Mouse (Mus musculus): ENCODE measurements around the gene Vav2. TPM values are rescaled to one million over a fixed set of nuclear protein-coding genes. Genes with fewer than 3 reads are reported as not detected.

Vav2 gene
- polyA plus RNA-seq, 1 experiment from 2014 or later = 36.7 TPM

- H3K27me3 ChIP-seq = no peaks in the 10 kb centered on the region
- ChIA-PET CTCF (no interaction called here), POLR2A (no interaction called here)
- no peak for TF ChIP-seq CTCF (IDR thresholded peaks at IDR 0.05)
- in situ Hi-C loops (cut with MboI; ENCODE audit: low pct_unique_long_range_greater_than_20kb) = no loop called here
- ATAC-seq (no peak), DNase-seq (ENCODE audit: low read depth, low spot score) (no peak)
These were observed 76.5 kb downstream of the Vav2 start for GRCm38 (mm10) chr2:27350371-27350770.

- ChIA-PET POLR2A (no interaction called here), CTCF (interaction anchor here (1.2 kb wide), 1 partner anchor 9 kb away, joined by 3 read pairs; no protein-coding TSS in a partner anchor)
- in situ Hi-C loops (cut with MboI; ENCODE audit: low pct_unique_long_range_greater_than_20kb) = no loop called here
- DNase-seq (ENCODE audit: low read depth, low spot score) (no peak), ATAC-seq (no peak)
- TF ChIP-seq CTCF (IDR thresholded peaks at IDR 0.05) = no peak
- H3K27me3 ChIP-seq = no peaks in the 10 kb centered on the region
These were observed 82.8 kb downstream of the Vav2 start for GRCm38 (mm10) chr2:27343984-27344453.

- no peak for ATAC-seq
- in situ Hi-C loops (cut with MboI; ENCODE audit: low pct_unique_long_range_greater_than_20kb) = no loop called here
- no peak for DNase-seq (ENCODE audit: low read depth, low spot score)
- H3K27me3 ChIP-seq = no peaks in the 10 kb centered on the region
- ChIA-PET POLR2A (no interaction called here), CTCF (no interaction called here)
- TF ChIP-seq CTCF (IDR thresholded peaks at IDR 0.05) = no peak
These were observed 86.2 kb downstream of the Vav2 start for GRCm38 (mm10) chr2:27340682-27341081.

GRCm38 (mm10) chr2:27339051-27339450 is 87.8 kb downstream of the Vav2 start:
- ATAC-seq (no peak), DNase-seq (ENCODE audit: low read depth, low spot score) (no peak)
- ChIA-PET POLR2A (no interaction called here), CTCF (interaction anchor here (1.0 kb wide), 1 partner anchor 28 kb away, joined by 3 read pairs; no protein-coding TSS in a partner anchor)
- in situ Hi-C loops (cut with MboI; ENCODE audit: low pct_unique_long_range_greater_than_20kb) = no loop called here
- TF ChIP-seq CTCF (IDR thresholded peaks at IDR 0.05) = no peak
- H3K27me3 ChIP-seq = no peaks in the 10 kb centered on the region

- ATAC-seq (no peak), DNase-seq (ENCODE audit: low read depth, low spot score) (no peak)
- CTCF ChIA-PET = no interaction called here
- POLR2A ChIA-PET = no interaction called here
- no peaks in the 10 kb centered on the region for H3K27me3 ChIP-seq
- TF ChIP-seq CTCF (IDR thresholded peaks at IDR 0.05) = no peak
- in situ Hi-C loops (cut with MboI; ENCODE audit: low pct_unique_long_range_greater_than_20kb) = no loop called here
These were observed 89.6 kb downstream of the Vav2 start for GRCm38 (mm10) chr2:27337261-27337660.

- ChIA-PET POLR2A (no interaction called here), CTCF (no interaction called here)
- in situ Hi-C loops (cut with MboI; ENCODE audit: low pct_unique_long_range_greater_than_20kb) = no loop called here
- no peak for TF ChIP-seq CTCF (IDR thresholded peaks at IDR 0.05)
- DNase-seq (ENCODE audit: low read depth, low spot score) = no peak
- no peak for ATAC-seq
- no peaks in the 10 kb centered on the region for H3K27me3 ChIP-seq
These were observed 90.2 kb downstream of the Vav2 start for GRCm38 (mm10) chr2:27336600-27336999.

- TF ChIP-seq CTCF (IDR thresholded peaks at IDR 0.05) = no peak
- no peak for ATAC-seq
- in situ Hi-C loops (cut with MboI; ENCODE audit: low pct_unique_long_range_greater_than_20kb) = no loop called here
These were observed 92.0 kb downstream of the Vav2 start for GRCm38 (mm10) chr2:27334816-27335215.

GRCm38 (mm10) chr2:27331560-27331959 is 95.3 kb downstream of the Vav2 start:
- CTCF ChIA-PET = interaction anchor here (1.0 kb wide), 1 partner anchor 107 kb away, joined by 4 read pairs; no protein-coding TSS in a partner anchor
- in situ Hi-C loops (cut with MboI; ENCODE audit: low pct_unique_long_range_greater_than_20kb) = no loop called here
- TF ChIP-seq CTCF (IDR thresholded peaks at IDR 0.05) = no peak
- POLR2A ChIA-PET = interaction anchor here (1.0 kb wide), 1 partner anchor 17 kb away, joined by 3 read pairs; no protein-coding TSS in a partner anchor
- no peak for ATAC-seq
- no peaks in the 10 kb centered on the region for H3K27me3 ChIP-seq
- DNase-seq (ENCODE audit: low read depth, low spot score) = no peak

More at GRCm38 (mm10) chr2:27334816-27335215, 92.0 kb downstream of the Vav2 start:
- H3K27me3 ChIP-seq = no peaks in the 10 kb centered on the region
- DNase-seq (ENCODE audit: low read depth, low spot score) = no peak
- ChIA-PET POLR2A (interaction anchor here (1.0 kb wide), 1 partner anchor 17 kb away, joined by 3 read pairs; no protein-coding TSS in a partner anchor), CTCF (no interaction called here)

GRCm38 (mm10) chr2:27330446-27330845 is 96.4 kb downstream of the Vav2 start:
- ATAC-seq = no peak
- no peak for DNase-seq (ENCODE audit: low read depth, low spot score)
- CTCF ChIA-PET = interaction anchor here (1.3 kb wide), 1 partner anchor 98 kb away, joined by 4 read pairs; no protein-coding TSS in a partner anchor
- POLR2A ChIA-PET = interaction anchor here (0.9 to 1.5 kb wide), 2 partner anchors 12 to 16 kb away, joined by 3 read pairs; no protein-coding TSS in a partner anchor
- no peaks in the 10 kb centered on the region for H3K27me3 ChIP-seq
- no peak for TF ChIP-seq CTCF (IDR thresholded peaks at IDR 0.05)
- in situ Hi-C loops (cut with MboI; ENCODE audit: low pct_unique_long_range_greater_than_20kb) = no loop called here

GRCm38 (mm10) chr2:27329386-27330060 is 97.3 kb downstream of the Vav2 start:
- ATAC-seq (no peak), DNase-seq (ENCODE audit: low read depth, low spot score) (no peak)
- CTCF ChIA-PET = interaction anchor here (1.3 kb wide), 1 partner anchor 99 kb away, joined by 4 read pairs; no protein-coding TSS in a partner anchor
- in situ Hi-C loops (cut with MboI; ENCODE audit: low pct_unique_long_range_greater_than_20kb) = no loop called here
- POLR2A ChIA-PET = interaction anchor here (0.9 to 1.5 kb wide), 2 partner anchors 11 to 26 kb away, joined by 3 read pairs; no protein-coding TSS in a partner anchor
- H3K27me3 ChIP-seq = no peaks in the 10 kb centered on the region
- TF ChIP-seq CTCF (IDR thresholded peaks at IDR 0.05) = no peak

- in situ Hi-C loops (cut with MboI; ENCODE audit: low pct_unique_long_range_greater_than_20kb) = no loop called here
- POLR2A ChIA-PET = interaction anchor here (0.9 kb wide), 1 partner anchor 26 kb away, joined by 3 read pairs; no protein-coding TSS in a partner anchor
- H3K27me3 ChIP-seq = no peaks in the 10 kb centered on the region
- no peak for TF ChIP-seq CTCF (IDR thresholded peaks at IDR 0.05)
- CTCF ChIA-PET = interaction anchor here (1.5 kb wide), 1 partner anchor 11 kb away, joined by 3 read pairs; no protein-coding TSS in a partner anchor
- DNase-seq (ENCODE audit: low read depth, low spot score) (no peak), ATAC-seq (no peak)
These were observed 98.2 kb downstream of the Vav2 start for GRCm38 (mm10) chr2:27328613-27329041.
